In the genomic region with DNA sequence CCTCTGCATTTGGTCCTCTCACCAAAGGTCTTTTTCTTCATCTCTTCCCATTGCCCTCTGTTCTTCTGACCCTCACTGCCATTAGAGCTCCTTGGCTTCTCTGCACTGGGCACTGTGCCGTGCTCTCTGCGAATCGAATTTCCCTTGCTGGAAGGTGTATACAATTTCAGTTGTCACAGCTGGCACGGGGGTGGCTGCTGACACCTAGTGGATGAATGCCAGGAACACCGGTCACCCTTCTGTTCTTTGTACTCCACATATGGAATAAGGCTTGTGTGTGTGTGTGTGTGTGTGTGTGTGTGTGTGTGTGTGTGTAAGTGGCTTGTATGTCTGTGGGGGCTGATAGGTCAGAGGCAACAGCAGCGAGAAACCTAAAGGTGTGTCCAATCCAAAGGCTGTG, we compare ENCODE assay signal across 8 mouse cellular contexts. TPM values are rescaled to one million over a fixed set of nuclear protein-coding genes. Genes with fewer than 3 reads are reported as not detected.
DNase-seq lines count a peak whose midpoint lies in the region; ATAC-seq and TF ChIP-seq lines count a peak whose summit lies in the region.

No protein-coding gene starts in this region.

- H3K36me3 ChIP-seq in intestine, postnatal 0 days (ENCODE audit: control insufficient read depth, insufficient read depth) = no peaks in the 10 kb centered on the region
- no peaks in the 10 kb centered on the region for H3K36me3 ChIP-seq in intestine, embryonic 16.5 days (ENCODE audit: control insufficient read depth, insufficient read depth, low read length)
- no peaks in the 10 kb centered on the region for H3K36me3 ChIP-seq in neural tube, embryonic 12.5 days

- 47% methylated on average over 6 of the region's 6 CpGs for WGBS in intestine, postnatal 0 days
- 40% methylated on average over 6 of the region's 6 CpGs for WGBS in intestine, embryonic 16.5 days
- WGBS in neural tube, embryonic 12.5 days = 80% methylated on average over 6 of the region's 6 CpGs

- peak; percentile 44 for ATAC-seq in intestine, postnatal 0 days
- no peak for ATAC-seq in intestine, embryonic 16.5 days
- ATAC-seq in neural tube, embryonic 12.5 days (ENCODE audit: low FRiP score, low read depth) = 0 out of 2 replicates have a peak, but pooled peaks have one; percentile 44

- no peaks in the 10 kb centered on the region for H3K4me1 ChIP-seq in intestine, postnatal 0 days (replicated peaks; ENCODE audit: control insufficient read depth, insufficient read depth, low read length)
- H3K4me1 ChIP-seq in intestine, embryonic 16.5 days (ENCODE audit: control insufficient read depth, insufficient read depth, low read length) = peaks cover 9% of the 10 kb centered on the region
- H3K4me1 ChIP-seq in neural tube, embryonic 12.5 days = no peaks in the 10 kb centered on the region

- H3K4me2 ChIP-seq in intestine, postnatal 0 days (replicated peaks; ENCODE audit: low read depth) = no peak overlapping the region
- H3K4me2 ChIP-seq in intestine, embryonic 16.5 days (ENCODE audit: low read depth, low read length) = no peak overlapping the region
- no peak overlapping the region for H3K4me2 ChIP-seq in neural tube, embryonic 12.5 days (replicated peaks)

- no peak overlapping the region for H3K4me3 ChIP-seq in intestine, postnatal 0 days (ENCODE audit: low read depth, low read length)
- no peak overlapping the region for H3K4me3 ChIP-seq in intestine, embryonic 16.5 days (ENCODE audit: low read length)
- no peak overlapping the region for H3K4me3 ChIP-seq in neural tube, embryonic 12.5 days

- peak; percentile 38 for DNase-seq in ES-CJ7 (ENCODE audit: low read depth, low spot score)
- peak; percentile 38 to 69 for DNase-seq in gastrocnemius, adult 8-10 months (ENCODE audit: low spot score in 2 of 2)
- DNase-seq in kidney, postnatal 14 days = peak; percentile 49
- no peak for DNase-seq in cerebellum, adult 9-11 months
- DNase-seq in adrenal gland, postnatal 25 days = no peak

- H3K9me3 ChIP-seq in intestine, postnatal 0 days (ENCODE audit: control insufficient read depth) = no peaks in the 10 kb centered on the region
- H3K9me3 ChIP-seq in intestine, embryonic 16.5 days (ENCODE audit: control insufficient read depth, low read length) = no peaks in the 10 kb centered on the region
- no peaks in the 10 kb centered on the region for H3K9me3 ChIP-seq in neural tube, embryonic 12.5 days

- peak; percentile 82 for TF ChIP-seq CTCF in intestine, postnatal 0 days (IDR thresholded peaks at IDR 0.05; ENCODE audit: low read depth)

- no peaks in the 10 kb centered on the region for H3K27me3 ChIP-seq in intestine, postnatal 0 days (replicated peaks; ENCODE audit: control insufficient read depth, insufficient read depth, low read length)
- H3K27me3 ChIP-seq in intestine, embryonic 16.5 days (replicated peaks; ENCODE audit: control insufficient read depth, insufficient read depth, low read length) = no peaks in the 10 kb centered on the region
- no peaks in the 10 kb centered on the region for H3K27me3 ChIP-seq in neural tube, embryonic 12.5 days (replicated peaks)

- no peak overlapping the region for H3K9ac ChIP-seq in intestine, postnatal 0 days (ENCODE audit: low read depth, low read length)
- no peak overlapping the region for H3K9ac ChIP-seq in intestine, embryonic 16.5 days (ENCODE audit: low read depth, low read length)
- no peak overlapping the region for H3K9ac ChIP-seq in neural tube, embryonic 12.5 days

- no peak overlapping the region for H3K27ac ChIP-seq in intestine, postnatal 0 days (ENCODE audit: low read depth, low read length)
- H3K27ac ChIP-seq in intestine, embryonic 16.5 days (ENCODE audit: low read length) = no peak overlapping the region
- H3K27ac ChIP-seq in neural tube, embryonic 12.5 days = no peak overlapping the region

RNA-seq across cellular contexts. Expression of gene Ippk, which starts 20.9 kb away (rescaled TPM):
- 10.4 and 11.5 TPM in 2 replicates for polyA plus RNA-seq in intestine, postnatal 0 days (2015; fragmentation: Nextera tagmentation; extraction: Ambion mirVana)
- 18.0 and 19.9 TPM in 2 replicates for polyA plus RNA-seq in intestine, embryonic 16.5 days (2015; fragmentation: Nextera tagmentation; extraction: Ambion mirVana)
- 1 to 10 TPM; 6.1 to 7.6 (median 7.0) TPM for total RNA-seq in gastrocnemius, adult 8-10 months (2022)
- 16.3 TPM in 2 replicates for polyA plus RNA-seq in neural tube, embryonic 12.5 days (2016; fragmentation: Nextera tagmentation; extraction: Ambion mirVana)
- 24.1 and 27.7 TPM in 2 replicates for total RNA-seq in adrenal gland, postnatal 25 days (2021)

RNA-seq across cellular contexts. Expression of gene Bicd2, which starts 58.8 kb away (rescaled TPM):
- polyA plus RNA-seq in intestine, postnatal 0 days (2015; fragmentation: Nextera tagmentation; extraction: Ambion mirVana) = 8.9 and 9.3 TPM in 2 replicates
- polyA plus RNA-seq in intestine, embryonic 16.5 days (2015; fragmentation: Nextera tagmentation; extraction: Ambion mirVana) = 14.7 and 15.7 TPM in 2 replicates
- total RNA-seq in gastrocnemius, adult 8-10 months (2022) = 10 to 100 TPM; 21.6 to 26.7 (median 24.6) TPM
- polyA plus RNA-seq in neural tube, embryonic 12.5 days (2016; fragmentation: Nextera tagmentation; extraction: Ambion mirVana) = 44.5 and 49.9 TPM in 2 replicates
- 43.7 and 45.2 TPM in 2 replicates for total RNA-seq in adrenal gland, postnatal 25 days (2021)

Comparison
In these comparisons a context has a peak if more than half of its experiments do, and no peak if none do; other contexts are left out.
1. DNase-seq: peak in ES-CJ7 (single experiment), gastrocnemius, adult 8-10 months (2 of 2) and kidney, postnatal 14 days (single experiment); none in cerebellum, adult 9-11 months (single experiment) and adrenal gland, postnatal 25 days (single experiment).